Mouse (Mus musculus): ENCODE data around the gene Clec5a. TPM values are rescaled to one million over a fixed set of nuclear protein-coding genes. Genes with fewer than 3 reads are reported as not detected.
"Not testable (repeated sequence)": the region's sequence is repeated elsewhere in the genome, so short reads cannot be mapped to it uniquely, and the experiment has no call there.

Clec5a gene
- total and polyA plus RNA-seq, 2 experiments, result 0.46 TPM; not detected in 1

DNA sequence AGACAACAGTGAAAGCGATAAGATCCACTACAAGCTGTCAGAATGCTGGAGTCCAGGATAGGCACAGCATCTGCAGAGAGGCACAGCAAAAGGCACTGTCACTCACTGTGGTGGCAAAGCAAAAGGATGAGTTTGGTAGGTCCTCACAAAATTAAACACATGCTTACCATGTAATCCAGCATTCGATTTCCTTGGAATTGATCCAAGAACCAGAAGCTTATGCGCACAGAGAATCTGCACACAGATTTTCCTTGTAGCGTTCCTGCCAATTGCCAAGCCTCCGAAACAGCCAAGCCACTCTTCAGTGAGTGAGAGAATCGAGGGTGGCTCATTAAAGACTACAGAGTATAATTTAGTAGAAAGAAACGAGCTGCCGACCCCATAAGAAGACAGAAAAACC is 24.6 kb upstream of the Clec5a start:
- 81% methylated on average over 8 of the region's 8 CpGs for WGBS
- Histone ChIP-seq H3K27ac (replicated peaks; ENCODE audit: insufficient read depth, low read depth, low read length) (no peak overlapping the region), H3K27me3 (ENCODE audit: control insufficient read depth, insufficient read depth, low read length) (no peaks in the 10 kb centered on the region), H3K36me3 (ENCODE audit: control insufficient read depth, insufficient read depth, low read length) (no peaks in the 10 kb centered on the region), H3K9ac (ENCODE audit: low read depth, low read length) (no peak overlapping the region), H3K4me1 (ENCODE audit: control insufficient read depth, insufficient read depth, low read length) (no peaks in the 10 kb centered on the region), H3K4me3 (ENCODE audit: insufficient read depth, low read depth, low read length) (no peak overlapping the region), H3K79me2 (ENCODE audit: control insufficient read depth, insufficient read depth, low read length) (no peaks in the 10 kb centered on the region)
- TF ChIP-seq POLR2A (IDR thresholded peaks at IDR 0.05; ENCODE audit: extremely low read depth, insufficient read depth, low read length) (no peak), CTCF (IDR thresholded peaks at IDR 0.05; ENCODE audit: low read depth, low read length) (no peak)
- no peak for DNase-seq (ENCODE audit: extremely low read depth, low read depth, low spot score)

DNA sequence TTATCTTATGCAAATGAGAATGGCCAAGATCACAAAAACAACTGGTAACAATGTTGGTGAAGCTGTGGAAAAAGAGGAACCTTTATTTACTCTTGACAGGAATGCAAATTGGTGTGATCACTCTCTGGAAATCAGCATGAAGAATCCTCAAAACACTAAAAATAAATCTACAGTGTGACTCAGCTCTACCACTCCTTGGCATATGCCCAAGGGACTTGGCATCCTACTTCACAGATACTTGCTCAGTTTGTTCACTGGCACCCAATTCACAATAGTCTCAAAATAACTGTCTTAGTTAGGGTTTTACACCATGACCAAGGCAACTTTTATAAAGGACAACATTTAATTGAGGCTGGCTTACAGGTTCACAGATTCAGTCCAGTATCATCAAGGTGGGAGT is 21.8 kb upstream of the Clec5a start:
- H3K79me2 ChIP-seq (ENCODE audit: control insufficient read depth, insufficient read depth, low read length), result no peaks in the 10 kb centered on the region

DNA sequence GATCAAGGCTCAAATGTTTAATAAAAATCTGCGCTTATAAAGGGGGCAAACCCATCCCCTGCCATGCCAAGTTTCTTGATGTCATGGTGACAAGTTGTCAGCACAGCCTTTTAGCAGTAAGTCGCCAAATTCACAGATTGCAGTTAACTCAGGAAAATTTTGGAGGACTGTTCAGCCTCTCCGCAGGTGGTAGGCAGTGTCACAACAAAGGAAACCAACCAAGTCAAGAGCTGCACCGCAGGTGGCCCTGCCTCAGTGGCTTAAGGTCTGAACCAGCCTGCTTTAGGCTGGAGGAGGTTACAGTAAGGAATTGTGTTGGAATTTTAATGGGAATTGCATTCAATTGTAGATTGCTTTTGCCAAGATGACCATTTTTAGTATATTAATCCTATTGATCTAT is 12.9 kb upstream of the Clec5a start:
- not testable (repeated sequence) for H3K27me3 ChIP-seq (ENCODE audit: control insufficient read depth, insufficient read depth, low read length); H3K9ac ChIP-seq (ENCODE audit: low read depth, low read length); H3K4me3 ChIP-seq (ENCODE audit: insufficient read depth, low read depth, low read length); H3K27ac ChIP-seq (replicated peaks; ENCODE audit: insufficient read depth, low read depth, low read length); H3K4me1 ChIP-seq (ENCODE audit: control insufficient read depth, insufficient read depth, low read length); H3K79me2 ChIP-seq (ENCODE audit: control insufficient read depth, insufficient read depth, low read length); H3K36me3 ChIP-seq (ENCODE audit: control insufficient read depth, insufficient read depth, low read length); DNase-seq (ENCODE audit: extremely low read depth, low read depth, low spot score)
- WGBS, result 39% methylated on average over 4 of the region's 4 CpGs

More for the DNA sequence above, 21.8 kb upstream of the Clec5a start:
- Histone ChIP-seq H3K9ac (ENCODE audit: low read depth, low read length) (no peak overlapping the region), H3K27ac (replicated peaks; ENCODE audit: insufficient read depth, low read depth, low read length) (no peak overlapping the region), H3K36me3 (ENCODE audit: control insufficient read depth, insufficient read depth, low read length) (no peaks in the 10 kb centered on the region), H3K4me3 (ENCODE audit: insufficient read depth, low read depth, low read length) (no peak overlapping the region), H3K4me1 (ENCODE audit: control insufficient read depth, insufficient read depth, low read length) (no peaks in the 10 kb centered on the region), H3K27me3 (ENCODE audit: control insufficient read depth, insufficient read depth, low read length) (no peaks in the 10 kb centered on the region)
- no peak for DNase-seq (ENCODE audit: extremely low read depth, low read depth, low spot score)
- TF ChIP-seq CTCF (IDR thresholded peaks at IDR 0.05; ENCODE audit: low read depth, low read length), result no peak
- TF ChIP-seq POLR2A (IDR thresholded peaks at IDR 0.05; ENCODE audit: extremely low read depth, insufficient read depth, low read length), result no peak

GRCm38 (mm10) chr6:40594804-40595550 is 9.4 kb upstream of the Clec5a start:
- H3K36me3 ChIP-seq (ENCODE audit: control insufficient read depth, insufficient read depth, low read length), result no peaks in the 10 kb centered on the region
- H3K4me1 ChIP-seq (ENCODE audit: control insufficient read depth, insufficient read depth, low read length), result no peaks in the 10 kb centered on the region
- DNase-seq (ENCODE audit: extremely low read depth, low read depth, low spot score), result no peak
- no peak overlapping the region for H3K4me3 ChIP-seq (ENCODE audit: insufficient read depth, low read depth, low read length)
- no peak overlapping the region for H3K27ac ChIP-seq (replicated peaks; ENCODE audit: insufficient read depth, low read depth, low read length)
- no peaks in the 10 kb centered on the region for H3K27me3 ChIP-seq (ENCODE audit: control insufficient read depth, insufficient read depth, low read length)
- TF ChIP-seq POLR2A (IDR thresholded peaks at IDR 0.05; ENCODE audit: extremely low read depth, insufficient read depth, low read length) (no peak), CTCF (IDR thresholded peaks at IDR 0.05; ENCODE audit: low read depth, low read length) (no peak)
- H3K79me2 ChIP-seq (ENCODE audit: control insufficient read depth, insufficient read depth, low read length), result no peaks in the 10 kb centered on the region
- WGBS, result 62% methylated on average over 3 of the region's 3 CpGs
- H3K9ac ChIP-seq (ENCODE audit: low read depth, low read length), result no peak overlapping the region

GRCm38 (mm10) chr6:40588346-40588745 is 2.7 kb upstream of the Clec5a start:
- Histone ChIP-seq H3K9ac (ENCODE audit: low read depth, low read length) (no peak overlapping the region), H3K27ac (replicated peaks; ENCODE audit: insufficient read depth, low read depth, low read length) (no peak overlapping the region), H3K4me1 (ENCODE audit: control insufficient read depth, insufficient read depth, low read length) (no peaks in the 10 kb centered on the region), H3K79me2 (ENCODE audit: control insufficient read depth, insufficient read depth, low read length) (no peaks in the 10 kb centered on the region), H3K36me3 (ENCODE audit: control insufficient read depth, insufficient read depth, low read length) (no peaks in the 10 kb centered on the region), H3K4me3 (ENCODE audit: insufficient read depth, low read depth, low read length) (no peak overlapping the region), H3K27me3 (ENCODE audit: control insufficient read depth, insufficient read depth, low read length) (no peaks in the 10 kb centered on the region)
- no peak for TF ChIP-seq CTCF (IDR thresholded peaks at IDR 0.05; ENCODE audit: low read depth, low read length)
- no peak for TF ChIP-seq POLR2A (IDR thresholded peaks at IDR 0.05; ENCODE audit: extremely low read depth, insufficient read depth, low read length)
- 95% methylated on average over 2 of the region's 2 CpGs for WGBS
- no peak for DNase-seq (ENCODE audit: extremely low read depth, low read depth, low spot score)

- Histone ChIP-seq H3K27me3 (ENCODE audit: control insufficient read depth, insufficient read depth, low read length) (no peaks in the 10 kb centered on the region), H3K79me2 (ENCODE audit: control insufficient read depth, insufficient read depth, low read length) (no peaks in the 10 kb centered on the region), H3K4me3 (ENCODE audit: insufficient read depth, low read depth, low read length) (no peak overlapping the region), H3K9ac (ENCODE audit: low read depth, low read length) (no peak overlapping the region), H3K27ac (replicated peaks; ENCODE audit: insufficient read depth, low read depth, low read length) (no peak overlapping the region), H3K36me3 (ENCODE audit: control insufficient read depth, insufficient read depth, low read length) (no peaks in the 10 kb centered on the region), H3K4me1 (ENCODE audit: control insufficient read depth, insufficient read depth, low read length) (no peaks in the 10 kb centered on the region)
- no peak for TF ChIP-seq POLR2A (IDR thresholded peaks at IDR 0.05; ENCODE audit: extremely low read depth, insufficient read depth, low read length)
- TF ChIP-seq CTCF (IDR thresholded peaks at IDR 0.05; ENCODE audit: low read depth, low read length), result no peak
- no peak for DNase-seq (ENCODE audit: extremely low read depth, low read depth, low spot score)
- 81% methylated on average over 6 of the region's 6 CpGs for WGBS
Observed at GRCm38 (mm10) chr6:40584336-40584735, 1.3 kb downstream of the Clec5a start.

Data from liver, adult 2 months (tissue).